Mouse (Mus musculus): ENCODE measurements around the gene Ccdc88a.
A peak's percentile ranks its signal among the peaks of the same experiment; 100 is the strongest.

Gene Ccdc88a

GRCm38 (mm10) chr11:29373396-29374273 lies at the start of gene Ccdc88a:
Gene Ccdc88a (plus strand): TSS chr11:29373658.
- DNase-seq (ENCODE audit: low spot score) = peak; percentile 92

GRCm38 (mm10) chr11:29335505-29335904 lies 38.0 kb upstream of the Ccdc88a start:
- no peak for DNase-seq (ENCODE audit: low spot score)

- no peak for DNase-seq (ENCODE audit: low spot score)
Measured at GRCm38 (mm10) chr11:29341259-29341658, 32.2 kb upstream of the Ccdc88a start.

- no peak for DNase-seq (ENCODE audit: low spot score)
Measured at GRCm38 (mm10) chr11:29344891-29345657, 28.4 kb upstream of the Ccdc88a start.

GRCm38 (mm10) chr11:29345673-29346286 lies 27.7 kb upstream of the Ccdc88a start:
- DNase-seq (ENCODE audit: low spot score) = no peak

GRCm38 (mm10) chr11:29350891-29351290 lies 22.6 kb upstream of the Ccdc88a start:
- no peak for DNase-seq (ENCODE audit: low spot score)

GRCm38 (mm10) chr11:29352214-29352613 lies 21.2 kb upstream of the Ccdc88a start:
- DNase-seq (ENCODE audit: low spot score) = no peak

- DNase-seq (ENCODE audit: low spot score) = no peak
Measured at GRCm38 (mm10) chr11:29368161-29368560, 5.3 kb upstream of the Ccdc88a start.

GRCm38 (mm10) chr11:29373050-29373395 lies 435 bp upstream of the Ccdc88a start:
- DNase-seq (ENCODE audit: low spot score) = no peak

- DNase-seq (ENCODE audit: low spot score) = peak; percentile 57
Measured at GRCm38 (mm10) chr11:29374274-29374656, 807 bp downstream of the Ccdc88a start.

- DNase-seq (ENCODE audit: low spot score) = no peak
Measured at GRCm38 (mm10) chr11:29376635-29377034, 3.2 kb downstream of the Ccdc88a start.

- DNase-seq (ENCODE audit: low spot score) = no peak
Measured at GRCm38 (mm10) chr11:29378751-29379150, 5.3 kb downstream of the Ccdc88a start.

GRCm38 (mm10) chr11:29383493-29383892 lies 10.0 kb downstream of the Ccdc88a start:
- DNase-seq (ENCODE audit: low spot score) = no peak

- DNase-seq (ENCODE audit: low spot score) = no peak
Measured at GRCm38 (mm10) chr11:29384001-29384400, 10.5 kb downstream of the Ccdc88a start.

- DNase-seq (ENCODE audit: low spot score) = no peak
Measured at GRCm38 (mm10) chr11:29384617-29385016, 11.2 kb downstream of the Ccdc88a start.

GRCm38 (mm10) chr11:29389913-29390312 lies 16.5 kb downstream of the Ccdc88a start:
- DNase-seq (ENCODE audit: low spot score) = no peak

GRCm38 (mm10) chr11:29395135-29395746 lies 21.8 kb downstream of the Ccdc88a start:
- DNase-seq (ENCODE audit: low spot score) = no peak

- DNase-seq (ENCODE audit: low spot score) = no peak
Measured at GRCm38 (mm10) chr11:29400374-29400773, 26.9 kb downstream of the Ccdc88a start.

GRCm38 (mm10) chr11:29406292-29406691 lies 32.8 kb downstream of the Ccdc88a start:
- peak; percentile 31 for DNase-seq (ENCODE audit: low spot score)

- no peak for DNase-seq (ENCODE audit: low spot score)
Measured at GRCm38 (mm10) chr11:29423496-29423895, 50.0 kb downstream of the Ccdc88a start.

GRCm38 (mm10) chr11:29428774-29429173 lies 55.3 kb downstream of the Ccdc88a start:
- DNase-seq (ENCODE audit: low spot score) = peak; percentile 83

GRCm38 (mm10) chr11:29431011-29431410 lies 57.6 kb downstream of the Ccdc88a start:
- no peak for DNase-seq (ENCODE audit: low spot score)
